Mouse (Mus musculus): ENCODE measurements around the gene 1700001P01Rik.

1700001P01Rik gene

DNA sequence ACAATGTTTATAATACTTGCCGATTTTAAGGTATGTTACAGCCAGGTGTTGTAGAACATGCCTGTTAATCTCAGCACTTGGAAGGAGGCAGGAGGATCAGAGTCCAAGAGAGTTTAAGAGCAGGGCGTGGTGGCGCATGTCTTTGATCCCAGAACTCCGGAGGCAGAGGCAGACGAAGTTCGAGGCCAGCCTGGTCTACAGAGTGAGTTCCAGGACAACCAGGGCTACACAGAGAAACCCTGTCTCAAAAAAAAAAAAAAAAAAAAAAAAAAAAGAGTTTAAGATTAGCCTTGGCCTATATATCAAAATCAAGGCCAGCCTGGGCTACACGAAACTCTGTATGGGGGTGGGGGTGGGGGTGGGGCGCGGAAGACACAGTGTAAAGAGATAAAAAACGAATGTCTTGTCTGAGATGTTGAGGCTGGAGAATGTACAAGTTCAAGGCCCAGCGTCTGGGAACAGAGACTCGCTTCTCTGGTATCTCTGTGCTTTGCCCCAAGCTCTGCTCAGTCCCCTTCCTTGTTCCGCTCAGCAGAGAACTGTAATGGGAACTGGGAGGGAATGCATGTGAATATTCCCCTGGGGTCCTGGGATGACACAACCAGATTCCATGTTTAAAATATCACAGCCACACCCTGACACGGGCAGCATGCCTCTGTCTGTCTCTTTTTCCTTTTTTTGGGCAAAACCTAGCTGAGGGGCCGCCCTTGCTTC, 21.8 kb upstream of the 1700001P01Rik start:
- in situ Hi-C loops (cut with MboI, MseI), result loop anchor here (5.0 to 10.0 kb wide), 3 partner anchors 85 to 190 kb away; partner anchors contain the start of genes Plxdc1 (in 2 of the 2) and Fbxo47 (in 1 of the 2)

DNA sequence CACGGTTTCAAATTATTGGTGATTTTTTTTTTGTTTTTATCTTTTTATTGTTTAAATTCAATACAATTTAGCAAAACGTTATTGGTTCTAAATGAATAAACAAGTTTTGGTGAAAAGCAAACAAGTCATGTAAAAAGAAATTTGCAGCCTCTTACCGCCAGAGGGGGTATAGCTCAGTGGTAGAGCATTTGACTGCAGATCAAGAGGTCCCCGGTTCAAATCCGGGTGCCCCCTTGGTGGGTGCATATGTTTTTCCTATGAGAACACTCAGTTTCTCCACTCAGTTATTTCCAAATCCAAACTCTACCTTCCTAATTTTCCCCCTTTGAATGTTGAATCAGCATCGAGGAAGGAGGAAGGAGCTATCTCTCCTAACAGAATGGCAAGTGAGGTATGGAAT, 21.2 kb upstream of the 1700001P01Rik start:
- in situ Hi-C loops (cut with MboI, MseI), result loop anchor here (5.0 to 10.0 kb wide), 3 partner anchors 85 to 190 kb away; partner anchors contain the start of genes Plxdc1 (in 2 of the 2) and Fbxo47 (in 1 of the 2)

- in situ Hi-C loops (cut with MboI, MseI), result loop anchor here in 1 of 2 experiments (5.0 to 10.0 kb wide), 3 partner anchors 44 to 192 kb away; partner anchors contain the start of genes Fbxo47 and Plxdc1
Observed at GRCm38 (mm10) chr11:97793165-97793564, 17.4 kb upstream of the 1700001P01Rik start.

GRCm38 (mm10) chr11:97790778-97791438, 15.2 kb upstream of the 1700001P01Rik start:
- in situ Hi-C loops (cut with MboI, MseI), result loop anchor here in 1 of 2 experiments (5.0 to 10.0 kb wide), 3 partner anchors 46 to 194 kb away; partner anchors contain the start of genes Fbxo47 and Plxdc1

GRCm38 (mm10) chr11:97789727-97790126, 14.0 kb upstream of the 1700001P01Rik start:
- in situ Hi-C loops (cut with MboI, MseI), result loop anchor here (5.0 to 10.0 kb wide), 4 partner anchors 48 to 415 kb away; partner anchors contain the start of genes Cdk12 (in 1 of the 2), Fbxo47 (in 1 of the 2) and Plxdc1 (in 1 of the 2)

DNA sequence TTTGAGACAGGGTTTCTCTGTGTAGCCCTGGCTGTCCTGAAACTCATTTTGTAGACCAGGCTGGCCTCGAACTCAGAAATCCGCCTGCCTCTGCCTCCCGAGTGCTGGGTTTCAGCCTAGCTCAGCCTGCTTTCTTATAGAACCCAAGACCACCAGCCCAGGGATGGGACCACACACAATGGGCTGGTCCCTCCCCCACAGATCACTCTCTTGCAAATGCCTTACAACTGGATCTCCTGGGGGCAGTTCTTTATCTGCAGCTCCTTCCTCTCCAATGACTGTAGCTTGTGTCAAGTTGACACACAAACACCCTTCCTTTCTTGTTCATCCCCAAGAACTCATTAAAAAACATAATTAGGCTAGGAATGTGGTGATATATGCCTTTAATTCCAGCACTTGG, 12.2 kb upstream of the 1700001P01Rik start:
- in situ Hi-C loops (cut with MboI, MseI), result loop anchor here in 1 of 2 experiments (10.0 kb wide), 1 partner anchor 417 kb away; the partner anchor contains the start of gene Cdk12

DNA sequence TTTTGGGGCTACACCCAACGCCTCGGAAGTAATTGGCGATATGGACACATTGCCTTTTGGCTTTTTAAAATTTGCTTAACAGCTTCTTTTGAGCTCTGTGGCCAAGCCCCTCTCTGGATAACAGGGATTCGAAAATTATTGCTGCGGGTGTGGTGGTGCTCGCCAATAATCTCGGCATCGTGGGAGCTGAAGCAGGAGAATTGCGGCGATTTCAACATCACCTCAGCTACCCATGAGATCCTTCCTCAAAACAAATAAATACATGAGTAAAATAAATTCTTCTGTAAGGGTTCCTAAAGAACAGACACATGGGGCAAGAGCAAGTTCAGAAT, 6.8 kb upstream of the 1700001P01Rik start:
- in situ Hi-C loops (cut with MboI, MseI), result loop anchor here in 1 of 2 experiments (10.0 kb wide), 1 partner anchor 422 kb away; the partner anchor contains the start of gene Cdk12

DNA sequence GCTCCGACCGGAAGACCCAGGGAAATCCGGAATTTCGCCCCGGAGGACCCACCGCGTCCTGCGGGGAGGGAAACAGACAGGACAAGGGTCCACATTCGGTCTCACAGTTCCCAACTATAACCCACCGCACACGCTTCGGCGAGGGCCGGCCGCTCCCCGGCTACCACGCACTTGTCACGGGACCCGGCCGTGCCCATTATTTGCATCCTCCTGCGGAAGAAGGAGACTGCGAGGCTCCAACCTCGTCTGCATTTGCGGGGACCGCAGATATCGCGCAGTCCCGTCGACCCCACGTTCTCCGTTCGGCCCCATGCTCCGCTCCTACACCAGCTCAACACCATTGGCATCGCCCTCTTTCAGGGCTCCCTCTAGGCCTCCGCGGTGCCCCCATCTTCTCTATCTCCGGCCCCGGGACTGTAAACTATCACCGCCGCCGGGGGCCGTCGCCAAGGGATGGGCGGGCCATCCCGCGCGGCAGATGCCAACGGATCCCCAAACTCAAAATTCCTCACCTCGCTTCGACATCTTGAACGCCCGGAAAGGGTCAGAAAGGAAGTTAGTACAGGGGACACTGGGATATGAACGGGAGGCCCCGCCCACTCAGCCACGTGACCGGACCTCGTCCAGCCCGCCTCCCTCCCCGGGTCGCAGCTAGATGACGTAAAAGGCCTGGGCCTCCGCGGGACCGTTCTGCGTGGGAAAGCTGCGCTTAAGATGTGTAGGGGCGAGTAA, 6.3 kb upstream of the 1700001P01Rik start, which contains the start of gene Rpl23:
TSS of gene Rpl23 (minus strand) at position 606 of the 732 bp plus-strand sequence.
- in situ Hi-C loops (cut with MboI, MseI), result loop anchor here in 1 of 2 experiments (10.0 kb wide), 1 partner anchor 423 kb away; the partner anchor contains the start of gene Cdk12

GRCm38 (mm10) chr11:97781478-97781831, 5.7 kb upstream of the 1700001P01Rik start:
- in situ Hi-C loops (cut with MboI, MseI), result loop anchor here in 1 of 2 experiments (10.0 kb wide), 1 partner anchor 423 kb away; the partner anchor contains the start of gene Cdk12

DNA sequence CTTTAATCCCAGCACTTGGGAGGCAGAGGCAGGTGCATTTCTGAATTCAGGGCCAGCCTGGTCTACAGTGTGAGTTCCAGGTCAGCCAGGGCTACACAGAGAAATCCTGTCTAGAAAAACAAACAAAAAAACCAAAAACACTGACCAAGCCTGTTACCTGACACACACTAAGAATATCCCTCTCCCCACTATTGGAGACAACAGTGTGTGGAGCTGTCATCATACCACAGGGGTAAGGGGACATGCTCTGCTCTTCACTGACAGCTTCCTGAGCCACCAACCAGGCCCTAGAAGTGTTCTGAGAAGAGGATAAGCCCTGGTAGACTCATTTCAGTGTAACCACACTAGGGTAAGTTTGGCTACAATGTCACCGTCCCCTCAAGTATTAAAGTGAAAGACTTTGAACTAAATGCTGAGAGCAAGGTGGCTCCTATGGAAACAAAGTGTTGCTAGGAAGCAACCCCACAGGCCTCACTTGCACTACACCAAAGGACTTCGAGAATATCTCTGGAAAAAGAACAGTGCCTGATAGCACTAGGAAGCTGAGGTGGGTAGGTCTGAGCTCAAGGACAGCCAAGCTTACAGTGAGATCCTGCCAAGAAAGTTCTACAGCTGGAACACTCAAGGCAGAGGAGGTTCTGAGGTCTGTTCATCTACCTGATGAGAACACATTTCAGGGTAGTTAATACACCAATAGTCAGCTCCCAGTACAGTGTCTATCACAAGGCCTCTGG, 4.4 kb upstream of the 1700001P01Rik start:
- in situ Hi-C loops (cut with MboI, MseI), result loop anchor here in 1 of 2 experiments (10.0 kb wide), 1 partner anchor 425 kb away; the partner anchor contains the start of gene Cdk12

DNA sequence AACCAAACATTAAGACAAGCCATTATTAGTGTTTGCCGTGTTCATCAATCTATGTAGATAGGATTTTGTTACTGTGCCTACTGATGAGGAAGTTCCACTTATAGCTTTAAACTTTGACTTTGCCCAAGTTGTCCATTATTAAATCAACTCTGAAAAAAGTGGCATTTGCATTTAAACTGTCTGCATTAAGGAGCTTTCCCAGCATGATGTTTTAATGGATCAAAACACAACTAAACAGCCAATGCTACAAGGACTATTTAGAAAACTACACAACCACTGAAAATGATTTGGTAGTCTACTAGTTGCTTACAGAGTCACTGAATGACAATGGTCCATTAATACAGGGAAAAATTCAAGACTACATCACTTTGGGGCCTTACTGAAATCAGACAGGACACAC, 3.2 kb upstream of the 1700001P01Rik start:
- in situ Hi-C loops (cut with MboI, MseI), result no loop called here

- in situ Hi-C loops (cut with MboI, MseI), result no loop called here
Observed at GRCm38 (mm10) chr11:97777129-97777529, 1.4 kb upstream of the 1700001P01Rik start.

DNA sequence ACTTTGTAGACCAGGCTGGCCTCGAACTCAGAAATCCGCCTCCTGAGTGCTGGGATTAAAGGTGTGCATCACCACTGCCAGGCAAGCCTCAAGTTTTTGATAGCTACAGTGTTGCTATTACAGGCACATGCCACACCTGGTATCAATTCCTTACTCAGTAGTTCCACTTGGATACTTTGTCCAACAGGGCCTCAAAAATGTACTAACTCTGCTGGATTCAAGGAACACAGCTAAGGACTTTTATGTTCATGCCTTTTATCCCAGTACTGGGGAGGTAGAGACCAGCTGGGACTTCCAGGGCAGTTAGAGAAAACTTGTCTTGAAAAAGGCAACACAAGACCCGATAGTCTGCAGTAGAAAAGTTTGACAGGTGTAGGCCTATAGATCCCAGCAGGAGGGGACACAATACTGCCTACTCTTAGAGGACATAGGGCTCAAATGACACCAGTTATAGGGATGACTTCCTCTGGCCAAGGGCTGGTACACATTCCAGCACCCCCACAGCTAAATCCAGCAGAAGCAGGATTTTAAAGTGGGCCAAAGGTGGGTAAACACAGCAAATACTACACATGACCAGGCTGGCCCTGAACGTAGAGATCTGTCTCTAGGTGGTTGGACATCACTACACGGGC, 895 bp upstream of the 1700001P01Rik start:
- in situ Hi-C loops (cut with MboI, MseI), result no loop called here

GRCm38 (mm10) chr11:97775186-97775585, 532 bp downstream of the 1700001P01Rik start:
- in situ Hi-C loops (cut with MboI, MseI), result no loop called here

DNA sequence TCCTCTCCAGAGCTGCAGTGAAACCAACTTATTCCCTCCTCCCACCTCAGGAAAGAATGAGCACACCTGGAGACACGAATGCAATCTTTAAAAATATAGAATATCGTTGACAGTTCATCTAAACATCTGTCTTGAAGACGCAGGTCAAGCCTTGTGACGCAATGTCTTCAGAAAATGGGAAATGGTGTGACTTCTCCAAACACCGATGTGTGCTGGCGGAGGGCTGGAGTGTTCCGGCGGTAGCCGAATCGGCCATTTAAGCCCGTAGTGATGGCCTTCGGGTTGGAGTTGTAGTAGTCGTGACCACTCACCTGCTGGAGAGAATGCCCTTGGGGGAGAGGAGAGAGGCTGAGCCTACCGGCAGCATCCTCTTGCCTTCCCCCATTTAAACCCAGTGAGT, 4.3 kb downstream of the 1700001P01Rik start:
- in situ Hi-C loops (cut with MboI, MseI), result no loop called here

DNA sequence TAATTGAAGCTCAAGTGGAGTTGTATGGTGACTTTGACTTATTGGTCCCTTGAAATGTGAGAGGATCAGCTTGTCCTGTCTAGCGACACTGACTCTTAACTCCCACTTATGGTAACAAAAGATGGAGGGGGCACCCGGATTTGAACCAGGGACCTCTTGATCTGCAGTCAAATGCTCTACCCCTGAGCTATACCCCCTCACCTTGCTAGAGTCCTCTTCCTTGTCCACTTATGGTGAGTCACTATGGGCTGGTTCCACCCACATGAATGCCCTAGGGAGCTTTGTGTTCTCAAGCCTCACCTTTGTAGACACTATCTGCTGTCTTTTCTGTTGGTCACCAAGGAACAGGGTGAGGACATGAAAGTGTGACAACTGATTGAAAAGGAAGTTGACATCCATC, 6.0 kb downstream of the 1700001P01Rik start:
- in situ Hi-C loops (cut with MboI, MseI), result no loop called here

- in situ Hi-C loops (cut with MboI, MseI), result no loop called here
Observed at GRCm38 (mm10) chr11:97766154-97766881, 9.4 kb downstream of the 1700001P01Rik start, which contains the start of gene Cwc25. Cwc25 (minus strand) TSS chr11:97766556.

- in situ Hi-C loops (cut with MboI, MseI), result no loop called here
Observed at GRCm38 (mm10) chr11:97761638-97762037, 14.1 kb downstream of the 1700001P01Rik start.

GRCm38 (mm10) chr11:97758942-97759341, 16.8 kb downstream of the 1700001P01Rik start:
- in situ Hi-C loops (cut with MboI, MseI), result no loop called here

Data from T-helper 17 cell (primary cell).